Mouse (Mus musculus): ENCODE results near the gene Sectm1b.

DNA sequence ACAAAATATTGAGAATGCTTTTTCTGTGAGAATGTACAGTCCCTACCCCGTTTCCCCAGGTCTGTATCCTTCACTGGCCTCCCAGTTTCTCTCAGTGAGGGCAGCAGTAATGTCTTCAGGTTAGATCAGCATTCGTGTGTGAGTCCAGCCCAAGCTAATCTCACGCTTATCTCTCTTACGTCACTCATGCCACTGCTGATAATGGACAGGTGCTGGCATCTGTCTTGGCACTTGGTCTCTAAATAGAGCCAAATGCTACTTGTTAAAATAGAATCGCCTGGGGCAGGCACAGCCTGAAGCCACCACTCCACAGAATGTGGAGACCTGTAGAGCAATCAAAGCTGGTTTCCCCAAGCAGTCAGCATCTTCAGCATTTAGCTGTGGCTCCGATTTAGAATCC lies 25.6 kb upstream of the Sectm1b start:
- no peak for TF ChIP-seq EP300 (IDR thresholded peaks at IDR 0.05; ENCODE audit: low read depth)
- TF ChIP-seq CTCF (IDR thresholded peaks at IDR 0.05; ENCODE audit: low read depth), result no peak

Measured in liver, embryonic 14.5 days (tissue).